33 mouse cellular contexts compared by ENCODE assay signal in the genomic region with DNA sequence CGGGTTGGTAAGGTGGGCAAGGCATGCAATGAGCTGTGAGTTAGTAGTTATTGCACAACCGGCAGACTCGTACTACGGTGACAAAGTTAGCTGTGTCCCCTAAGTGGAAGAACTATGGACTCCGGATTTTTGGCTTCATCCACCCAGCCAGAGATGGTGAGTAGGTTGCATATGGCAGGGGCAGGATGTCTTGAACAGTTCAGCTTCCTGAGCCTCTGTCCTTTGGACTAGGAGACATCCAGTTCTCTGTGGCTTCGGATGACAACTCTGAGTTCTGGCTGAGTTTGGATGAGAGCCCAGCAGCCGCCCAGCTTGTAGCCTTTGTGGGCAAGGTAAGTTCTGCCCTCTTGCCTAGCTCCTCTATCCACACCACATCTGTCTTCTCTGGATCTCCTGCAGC. TPM values are rescaled to one million over a fixed set of nuclear protein-coding genes. Genes with fewer than 3 reads are reported as not detected.
DNase-seq lines count a peak whose midpoint lies in the region; ATAC-seq and TF ChIP-seq lines count a peak whose summit lies in the region.
"Had no signal": no experiment of that assay in that cellular context is flagged by ENCODE, and none has a peak within 500 bp of the region (broad histone marks: within the 10 kb centered on the region; RNA-seq: fewer than 3 reads in every experiment).

No protein-coding gene starts in this region.

- H3K27me3 ChIP-seq in kidney, adult 2 months (replicated peaks; ENCODE audit: control insufficient read depth, insufficient read depth, low read length) = no peaks in the 10 kb centered on the region
- peaks cover 32% of the 10 kb centered on the region for H3K27me3 ChIP-seq in liver, embryonic 14.5 days (ENCODE audit: control insufficient read depth, insufficient read depth, low read length)
- peaks cover 37% of the 10 kb centered on the region for H3K27me3 ChIP-seq in liver, postnatal 0 days (ENCODE audit: insufficient read depth, low read length)
- H3K27me3 ChIP-seq in intestine, embryonic 16.5 days (replicated peaks; ENCODE audit: control insufficient read depth, insufficient read depth, low read length) = no peaks in the 10 kb centered on the region
- no peaks in the 10 kb centered on the region for H3K27me3 ChIP-seq in small intestine, adult 2 months (ENCODE audit: control insufficient read depth, insufficient read depth, low read length)
- H3K27me3 ChIP-seq: hindbrain, embryonic 15.5 days had no signal

- peak overlapping the region; percentile 22; the same call in 1 of the 2 replicates for H3K4me2 ChIP-seq in liver, embryonic 14.5 days (ENCODE audit: low read depth)
- no peak overlapping the region for H3K4me2 ChIP-seq in liver, postnatal 0 days (ENCODE audit: low read depth, low read length)
- no peak overlapping the region for H3K4me2 ChIP-seq in intestine, embryonic 16.5 days (ENCODE audit: low read depth, low read length)
- H3K4me2 ChIP-seq: embryonic facial prominence, embryonic 13.5 days; forebrain, embryonic 12.5 days; hindbrain, embryonic 15.5 days had no signal

- H3K27ac ChIP-seq in kidney, adult 2 months (ENCODE audit: insufficient read depth, low read depth, low read length) = no peak overlapping the region
- no peak overlapping the region for H3K27ac ChIP-seq in liver, embryonic 14.5 days
- H3K27ac ChIP-seq in liver, postnatal 0 days (ENCODE audit: low read depth) = no peak overlapping the region
- H3K27ac ChIP-seq in intestine, embryonic 16.5 days (ENCODE audit: low read length) = peak overlapping the region; percentile 15
- peak overlapping the region; percentile 87 for H3K27ac ChIP-seq in small intestine, adult 2 months (ENCODE audit: insufficient read depth, low read depth, low read length)
- H3K27ac ChIP-seq: embryonic facial prominence, embryonic 13.5 days; forebrain, embryonic 12.5 days; heart, embryonic 10.5 days; hindbrain, embryonic 15.5 days; kidney, postnatal 0 days had no signal

- H3K4me3 ChIP-seq in kidney, adult 2 months (ENCODE audit: insufficient read depth, low read depth, low read length) = no peak overlapping the region
- H3K4me3 ChIP-seq in liver, embryonic 14.5 days (ENCODE audit: insufficient read depth in 1 of 2, low read depth in 2 of 2, low read length in 2 of 2) = no peak overlapping the region
- H3K4me3 ChIP-seq in liver, postnatal 0 days (ENCODE audit: low read depth, low read length) = no peak overlapping the region
- H3K4me3 ChIP-seq in intestine, embryonic 16.5 days (ENCODE audit: low read length) = no peak overlapping the region
- H3K4me3 ChIP-seq in small intestine, adult 2 months (ENCODE audit: low read depth, low read length) = peak overlapping the region; percentile 35
- H3K4me3 ChIP-seq: embryonic facial prominence, embryonic 13.5 days; erythroblast, embryonic 14.5 days; forebrain, embryonic 12.5 days; heart, embryonic 10.5 days; hindbrain, embryonic 15.5 days had no signal

- 67% methylated on average over 7 of the region's 7 CpGs for WGBS in kidney, adult 2 months
- WGBS in liver, embryonic 14.5 days (ENCODE audit: insufficient replicate concordance) = 52% methylated on average over 7 of the region's 7 CpGs
- 42% methylated on average over 7 of the region's 7 CpGs for WGBS in liver, postnatal 0 days (ENCODE audit: insufficient replicate concordance)
- 71% methylated on average over 7 of the region's 7 CpGs for WGBS in intestine, embryonic 16.5 days
- 28% methylated on average over 7 of the region's 7 CpGs for WGBS in small intestine, adult 2 months

- H3K9ac ChIP-seq in liver, embryonic 14.5 days (replicated peaks) = no peak overlapping the region
- no peak overlapping the region for H3K9ac ChIP-seq in liver, postnatal 0 days (replicated peaks)
- H3K9ac ChIP-seq in intestine, embryonic 16.5 days (ENCODE audit: low read depth, low read length) = 0 out of 2 replicates have a peak overlapping the region, but pooled peaks have one; percentile 4
- H3K9ac ChIP-seq: embryonic facial prominence, embryonic 13.5 days; forebrain, embryonic 12.5 days; hindbrain, embryonic 15.5 days had no signal

- TF ChIP-seq EP300 in liver, embryonic 14.5 days (IDR thresholded peaks at IDR 0.05; ENCODE audit: low read depth) = no peak
- no peak for TF ChIP-seq EP300 in liver, postnatal 0 days (IDR thresholded peaks at IDR 0.05; ENCODE audit: low read depth)

- ATAC-seq in liver, embryonic 14.5 days (ENCODE audit: insufficient read depth) = 0 out of 2 replicates have a peak, but pooled peaks have one; percentile 1
- ATAC-seq in liver, postnatal 0 days = no peak
- ATAC-seq in intestine, embryonic 16.5 days = no peak
- ATAC-seq: Patski had no signal

- no peak for TF ChIP-seq POLR2A in kidney, adult 2 months (IDR thresholded peaks at IDR 0.05; ENCODE audit: low read depth, low read length)
- no peak for TF ChIP-seq POLR2A in small intestine, adult 2 months (IDR thresholded peaks at IDR 0.05; ENCODE audit: low read depth, low read length)

- DNase-seq in kidney, adult 2 months = peak; percentile 73
- DNase-seq in kidney, postnatal 4 days = no peak
- no peak for DNase-seq in liver, embryonic 14.5 days (ENCODE audit: low read depth in 3 of 3, low spot score in 3 of 3)
- DNase-seq in liver, postnatal 0 days = no peak
- DNase-seq in adrenal gland, postnatal 14 days = no peak
- DNase-seq: adrenal gland, adult 2 months; cerebellum, adult 11-12 months; cerebellum, postnatal 14 days; embryo, embryonic 11 days; heart, postnatal 4 days; layer of hippocampus, postnatal 36 days; lung, adult 18-20 months; midbrain, embryonic 14.5 days; right cerebral cortex, postnatal 14 days; spleen, adult 18-20 months had no signal

- peaks cover 9% of the 10 kb centered on the region; the same call in 1 of the 2 replicates for H3K4me1 ChIP-seq in kidney, adult 2 months (ENCODE audit: control insufficient read depth, insufficient read depth, low read length)
- peaks cover 0 to 14% of the 10 kb centered on the region in 2 experiments; a peak in 2 of 4 replicates for H3K4me1 ChIP-seq in liver, embryonic 14.5 days (replicated peaks; ENCODE audit: control insufficient read depth in 2 of 2, insufficient read depth in 2 of 2, low read length in 1 of 2)
- H3K4me1 ChIP-seq in liver, postnatal 0 days (ENCODE audit: insufficient read depth) = peaks cover 24% of the 10 kb centered on the region
- H3K4me1 ChIP-seq in intestine, embryonic 16.5 days (ENCODE audit: control insufficient read depth, insufficient read depth, low read length) = peaks cover 26% of the 10 kb centered on the region
- peaks cover 31% of the 10 kb centered on the region for H3K4me1 ChIP-seq in small intestine, adult 2 months (ENCODE audit: control insufficient read depth, insufficient read depth, insufficient read length, low read length)

- H3K9me3 ChIP-seq in liver, embryonic 14.5 days (ENCODE audit: control insufficient read depth, low read length) = no peaks in the 10 kb centered on the region
- no peaks in the 10 kb centered on the region for H3K9me3 ChIP-seq in liver, postnatal 0 days (ENCODE audit: low read length)
- no peaks in the 10 kb centered on the region for H3K9me3 ChIP-seq in intestine, embryonic 16.5 days (ENCODE audit: control insufficient read depth, low read length)
- H3K9me3 ChIP-seq: embryonic facial prominence, embryonic 13.5 days; forebrain, embryonic 12.5 days; G1E; heart, embryonic 10.5 days; hindbrain, embryonic 15.5 days had no signal

- no peaks in the 10 kb centered on the region for H3K36me3 ChIP-seq in kidney, adult 2 months (ENCODE audit: control insufficient read depth, insufficient read depth, low read length)
- H3K36me3 ChIP-seq in liver, embryonic 14.5 days (replicated peaks; ENCODE audit: control insufficient read depth, insufficient read depth, low read depth) = no peaks in the 10 kb centered on the region
- no peaks in the 10 kb centered on the region for H3K36me3 ChIP-seq in liver, postnatal 0 days (replicated peaks; ENCODE audit: insufficient read depth, low read length)
- H3K36me3 ChIP-seq in intestine, embryonic 16.5 days (ENCODE audit: control insufficient read depth, insufficient read depth, low read length) = no peaks in the 10 kb centered on the region
- H3K36me3 ChIP-seq in small intestine, adult 2 months (ENCODE audit: control insufficient read depth, insufficient read depth, low read length) = no peaks in the 10 kb centered on the region; the same call in 1 of the 2 replicates
- H3K36me3 ChIP-seq: G1E; heart, embryonic 10.5 days had no signal

- TF ChIP-seq CTCF in kidney, adult 2 months (conservative IDR thresholded peaks at IDR 0.05; ENCODE audit: insufficient read depth, insufficient read length, low read depth, low read length) = no peak
- no peak for TF ChIP-seq CTCF in liver, embryonic 14.5 days (IDR thresholded peaks at IDR 0.05; ENCODE audit: low read depth)
- TF ChIP-seq CTCF in liver, postnatal 0 days (IDR thresholded peaks at IDR 0.05; ENCODE audit: low read depth) = no peak
- TF ChIP-seq CTCF in small intestine, adult 2 months (IDR thresholded peaks at IDR 0.05; ENCODE audit: extremely low read depth, insufficient read length, insufficient replicate concordance, low read depth, low read length) = no peak

RNA-seq across cellular contexts. Expression of a gene that starts 3.7 kb away (rescaled TPM):
- 0.16 and 0.44 TPM in 2 replicates for polyA plus RNA-seq in kidney, adult 2 months (2012; rRNA removed)
- 0.64 and 0.84 TPM in 2 replicates for polyA plus RNA-seq in liver, embryonic 14.5 days (2012; rRNA removed)
- polyA plus RNA-seq in liver, embryonic 14.5 days (2014; fragmentation: Nextera tagmentation; extraction: Ambion mirVana) = 0.39 and 0.68 TPM in 2 replicates
- 0.15 and 0.34 TPM in 2 replicates for polyA plus RNA-seq in liver, postnatal 0 days (2015; fragmentation: Nextera tagmentation; extraction: Ambion mirVana)
- 7.2 and 7.3 TPM in 2 replicates for polyA plus RNA-seq in intestine, embryonic 16.5 days (2015; fragmentation: Nextera tagmentation; extraction: Ambion mirVana)
- polyA plus RNA-seq in small intestine, adult 2 months (2012; rRNA removed) = 5.4 and 15.8 TPM in 2 replicates
- total RNA-seq in adrenal gland, postnatal 14 days (2021) = 1.4 and 2.7 TPM in 2 replicates
- total RNA-seq: G1E had no signal
- polyA plus RNA-seq: G1E had no signal

RNA-seq across cellular contexts. Expression of a gene that starts 13.4 kb away (rescaled TPM):
- 17.0 and 19.8 TPM in 2 replicates for polyA plus RNA-seq in kidney, adult 2 months (2012; rRNA removed)
- 0.33 and 0.51 TPM in 2 replicates for polyA plus RNA-seq in liver, embryonic 14.5 days (2012; rRNA removed)
- polyA plus RNA-seq in liver, embryonic 14.5 days (2014; fragmentation: Nextera tagmentation; extraction: Ambion mirVana) = 0.36 and 0.80 TPM in 2 replicates
- 1.4 and 1.5 TPM in 2 replicates for polyA plus RNA-seq in liver, postnatal 0 days (2015; fragmentation: Nextera tagmentation; extraction: Ambion mirVana)
- 31.3 and 32.4 TPM in 2 replicates for polyA plus RNA-seq in intestine, embryonic 16.5 days (2015; fragmentation: Nextera tagmentation; extraction: Ambion mirVana)
- 87.5 and 236 TPM in 2 replicates for polyA plus RNA-seq in small intestine, adult 2 months (2012; rRNA removed)
- total RNA-seq in adrenal gland, postnatal 14 days (2021) = 0.96 and 3.5 TPM in 2 replicates
- total RNA-seq: G1E; gastrocnemius, adult 8-10 months; layer of hippocampus, adult 8-10 months; layer of hippocampus, postnatal 36 days; left cerebral cortex, postnatal 10 days had no signal
- polyA plus RNA-seq: G1E; midbrain, embryonic 14.5 days had no signal

RNA-seq across cellular contexts. Expression of a gene that starts 35.6 kb away (rescaled TPM):
- polyA plus RNA-seq in kidney, adult 2 months (2012; rRNA removed) = not detected in 2 replicates
- not detected in 2 replicates for polyA plus RNA-seq in liver, embryonic 14.5 days (2012; rRNA removed)
- polyA plus RNA-seq in liver, embryonic 14.5 days (2014; fragmentation: Nextera tagmentation; extraction: Ambion mirVana) = not detected in 2 replicates
- polyA plus RNA-seq in liver, postnatal 0 days (2015; fragmentation: Nextera tagmentation; extraction: Ambion mirVana) = not detected in 2 replicates
- polyA plus RNA-seq in intestine, embryonic 16.5 days (2015; fragmentation: Nextera tagmentation; extraction: Ambion mirVana) = not detected in 2 replicates
- not detected in 2 replicates for polyA plus RNA-seq in small intestine, adult 2 months (2012; rRNA removed)
- total RNA-seq in adrenal gland, postnatal 14 days (2021) = not detected in 2 replicates
- total RNA-seq: adrenal gland, adult 2 months; G1E; gastrocnemius, adult 8-10 months; heart, postnatal 4 days; layer of hippocampus, adult 8-10 months; layer of hippocampus, postnatal 36 days; left cerebral cortex, postnatal 10 days; megakaryocyte-erythroid progenitor cell, adult 5-6 weeks had no signal
- polyA plus RNA-seq: adrenal gland, adult 2 months; embryonic facial prominence, embryonic 13.5 days; erythroblast, embryonic 14.5 days; forebrain, embryonic 12.5 days; G1E; gonadal fat pad, adult 2 months; heart, embryonic 10.5 days; heart, embryonic 16.5 days; hindbrain, embryonic 15.5 days; kidney, postnatal 0 days; limb, embryonic 11.5 days; midbrain, embryonic 14.5 days; neural tube, embryonic 11.5 days; Patski had no signal

RNA-seq across cellular contexts. Expression of a gene that starts 35.8 kb away (rescaled TPM):
- polyA plus RNA-seq in kidney, adult 2 months (2012; rRNA removed) = 102 and 110 TPM in 2 replicates
- 9.8 and 10.8 TPM in 2 replicates for polyA plus RNA-seq in liver, embryonic 14.5 days (2012; rRNA removed)
- 16.0 and 18.4 TPM in 2 replicates for polyA plus RNA-seq in liver, embryonic 14.5 days (2014; fragmentation: Nextera tagmentation; extraction: Ambion mirVana)
- polyA plus RNA-seq in liver, postnatal 0 days (2015; fragmentation: Nextera tagmentation; extraction: Ambion mirVana) = 18.0 and 20.1 TPM in 2 replicates
- polyA plus RNA-seq in intestine, embryonic 16.5 days (2015; fragmentation: Nextera tagmentation; extraction: Ambion mirVana) = 29.4 and 32.8 TPM in 2 replicates
- 19.8 and 38.3 TPM in 2 replicates for polyA plus RNA-seq in small intestine, adult 2 months (2012; rRNA removed)
- 7.5 and 10.0 TPM in 2 replicates for total RNA-seq in adrenal gland, postnatal 14 days (2021)

RNA-seq across cellular contexts. Expression of a gene that starts 46.9 kb away (rescaled TPM):
- 1.6 and 2.3 TPM in 2 replicates for polyA plus RNA-seq in kidney, adult 2 months (2012; rRNA removed)
- polyA plus RNA-seq in liver, embryonic 14.5 days (2012; rRNA removed) = 8.3 and 9.2 TPM in 2 replicates
- 6.0 and 9.6 TPM in 2 replicates for polyA plus RNA-seq in liver, embryonic 14.5 days (2014; fragmentation: Nextera tagmentation; extraction: Ambion mirVana)
- 53.6 and 54.4 TPM in 2 replicates for polyA plus RNA-seq in liver, postnatal 0 days (2015; fragmentation: Nextera tagmentation; extraction: Ambion mirVana)
- polyA plus RNA-seq in intestine, embryonic 16.5 days (2015; fragmentation: Nextera tagmentation; extraction: Ambion mirVana) = 1.9 and 2.0 TPM in 2 replicates
- polyA plus RNA-seq in small intestine, adult 2 months (2012; rRNA removed) = 2.5 and 3.1 TPM in 2 replicates
- 0.89 and 1.4 TPM in 2 replicates for total RNA-seq in adrenal gland, postnatal 14 days (2021)
- total RNA-seq: G1E; gastrocnemius, adult 8-10 months; left cerebral cortex, postnatal 10 days had no signal
- polyA plus RNA-seq: erythroblast, embryonic 14.5 days; forebrain, embryonic 12.5 days; G1E; heart, embryonic 10.5 days; limb, embryonic 11.5 days; neural tube, embryonic 11.5 days had no signal

Comparison
In these comparisons a context has a peak if more than half of its experiments do, and no peak if none do; other contexts are left out.
1. H3K27ac ChIP-seq: peak in intestine, embryonic 16.5 days (single experiment) and small intestine, adult 2 months (single experiment); none in kidney, adult 2 months (single experiment), liver, embryonic 14.5 days (single experiment) and liver, postnatal 0 days (single experiment).